Mouse (Mus musculus) CD4-positive naive resting alpha-beta T cell, adult 57 days (primary cell): ENCODE measurements around the gene Hk1. TPM values are rescaled to one million over a fixed set of nuclear protein-coding genes. Genes with fewer than 3 reads are reported as not detected.

ENCODE experiments used
- total RNA-seq: library from RNA; stranded (reverse); gene quantifications from one replicate; pipeline ENCODE4 v1.2.4, GENCODE M21; 2023

The Hk1 gene
- total RNA-seq, result 67.3 TPM

GRCm38 (mm10) chr10:62379808-62380207, at the start of gene Hk1:
Gene Hk1, minus strand, starts transcription at chr10:62379908.

DNA sequence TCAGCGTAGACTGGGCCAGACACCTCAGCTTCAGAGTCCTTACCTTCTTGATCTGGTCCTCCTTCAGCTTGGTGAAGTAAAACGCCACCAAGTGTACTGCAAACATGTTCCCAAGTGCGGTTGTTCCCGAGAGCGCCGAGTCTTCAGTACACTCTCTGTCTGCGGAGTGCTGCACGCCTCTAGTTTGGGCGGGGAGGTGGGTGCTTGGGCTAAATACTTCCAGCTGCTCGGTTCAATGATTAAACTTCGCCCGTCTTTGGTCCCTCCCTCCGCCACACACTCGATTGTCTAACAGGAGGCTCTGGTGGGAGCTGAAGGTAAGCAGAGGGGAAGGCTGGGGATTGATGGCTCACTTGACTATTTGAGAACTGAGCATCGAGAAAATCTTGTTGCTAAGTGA, 42.5 kb upstream of the Hk1 start, which contains the start of gene Hkdc1:
TSS of gene Hkdc1 (minus strand) at position 237 of the 400 bp plus-strand sequence.

DNA sequence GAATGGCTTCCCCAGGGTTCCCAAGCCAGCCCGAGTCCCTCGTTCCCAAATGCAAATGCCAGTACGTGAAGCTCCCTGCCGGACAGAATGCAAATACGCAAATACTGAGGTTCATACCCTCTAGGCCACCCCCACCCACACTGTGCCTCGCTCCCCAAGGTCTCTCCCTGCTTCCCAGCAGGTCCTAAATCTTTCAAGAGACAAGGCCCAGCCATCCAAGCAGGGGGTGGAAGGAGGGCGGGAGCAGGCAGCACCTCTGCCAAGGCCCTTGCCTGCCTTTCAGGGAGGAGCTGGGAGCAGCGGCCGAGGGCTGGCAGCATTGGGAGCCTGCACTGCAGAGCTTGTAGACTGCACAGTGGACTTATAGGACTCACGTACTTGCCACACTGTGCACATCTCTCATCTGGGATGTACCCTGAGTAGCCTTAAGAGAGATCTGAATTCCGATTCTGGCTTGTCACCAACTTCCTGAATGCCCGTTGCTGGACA, 127.7 kb downstream of the Hk1 start, which contains the start of gene Tacr2:
TSS of gene Tacr2 (plus strand) at position 439 of the 489 bp plus-strand sequence.

DNA sequence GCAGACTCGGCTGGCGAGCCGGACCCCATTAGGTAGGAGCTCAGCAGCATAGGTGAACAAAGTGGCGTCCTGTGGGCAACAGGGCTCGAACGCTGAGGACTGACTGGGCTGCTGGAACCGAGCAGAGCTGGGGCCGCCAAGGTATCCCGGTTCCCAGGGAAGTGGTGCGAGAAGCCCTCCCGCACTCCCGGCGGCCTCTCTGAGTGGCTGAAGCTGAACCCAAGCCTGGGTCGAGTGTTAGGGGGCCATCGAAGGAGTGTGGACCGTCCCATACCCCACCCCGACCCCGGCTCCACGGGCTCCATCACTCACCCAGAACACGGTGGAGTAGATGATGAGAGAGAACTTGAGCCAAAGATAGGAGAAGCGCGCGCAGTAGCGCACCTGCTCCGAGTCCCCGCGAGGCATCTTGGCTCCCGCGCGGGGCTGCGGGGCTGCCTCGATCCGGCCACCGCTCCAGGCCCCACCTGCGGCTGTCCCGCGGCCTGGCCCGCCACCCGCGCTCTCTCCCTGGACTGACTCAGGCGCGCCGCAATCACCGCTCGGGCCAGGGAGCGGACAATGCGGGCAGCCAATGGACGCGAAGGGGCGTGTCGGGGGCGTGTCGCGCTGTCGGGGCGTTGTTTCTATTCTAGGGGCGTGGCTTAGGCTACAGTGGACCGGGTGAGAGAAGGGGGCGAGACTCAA, 148.9 kb downstream of the Hk1 start, which contains the start of gene Tspan15:
TSS of gene Tspan15 (minus strand) at position 544 of the 687 bp plus-strand sequence.

Other genes with a start within 250 kb of the Hk1 start
- gene Neurog3, start 246.8 kb downstream of the Hk1 start, total RNA-seq, result not detected
- gene Fam241b, start 236.0 kb downstream of the Hk1 start, total RNA-seq, result 3.1 TPM
- 5.7 TPM for gene Tspan15, start 148.7 kb downstream of the Hk1 start, total RNA-seq
- gene Tacr2, start 127.5 kb downstream of the Hk1 start, total RNA-seq, result not detected
- gene Hkdc1, start 42.6 kb upstream of the Hk1 start, total RNA-seq, result not detected
- gene 4930507D05Rik, start 69.6 kb upstream of the Hk1 start, total RNA-seq, result 0.95 TPM
- gene Supv3l1, start 69.8 kb upstream of the Hk1 start, total RNA-seq, result 23.4 TPM
- 23.9 TPM for gene Vps26a, start 106.9 kb upstream of the Hk1 start, total RNA-seq
- 418 TPM for gene Srgn, start 147.5 kb upstream of the Hk1 start, total RNA-seq
- gene Kif1bp, start 198.5 kb upstream of the Hk1 start, total RNA-seq, result 23.9 TPM
- gene Ddx21, start 222.4 kb upstream of the Hk1 start, total RNA-seq, result 145 TPM